Mouse (Mus musculus) induced T-regulatory cell, adult 2 months (primary cell): ENCODE data around the gene Arhgef3.

Experiments
- DNase-seq: peaks from one replicate; pipeline ENCODE4 v3.0.0-alpha.2; 2012; ENCODE audit warnings: low read depth

Gene Arhgef3

GRCm38 (mm10) chr14:27347224-27347623 lies 232.5 kb downstream of the Arhgef3 start:
- DNase-seq = no peak

DNA sequence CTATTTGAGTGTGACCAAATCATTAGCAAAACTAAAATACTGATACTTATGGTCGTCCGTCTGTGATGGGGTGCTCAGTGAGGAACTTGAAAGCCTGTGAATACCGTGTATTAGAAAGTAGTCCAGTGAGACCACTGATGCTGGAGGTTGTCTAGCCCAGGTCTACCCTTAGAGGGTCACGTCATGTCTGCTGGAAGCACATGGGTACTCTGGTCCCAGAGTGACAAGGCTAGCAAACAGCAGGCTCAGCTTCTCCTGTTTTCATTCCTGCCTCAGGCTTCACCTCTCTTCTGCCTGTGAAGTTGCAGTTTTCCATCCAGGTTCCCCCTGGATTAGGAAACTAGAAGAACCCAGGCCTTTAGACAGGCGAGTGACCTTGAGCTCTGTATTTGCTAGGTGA lies 233.0 kb downstream of the Arhgef3 start:
- no peak for DNase-seq

DNA sequence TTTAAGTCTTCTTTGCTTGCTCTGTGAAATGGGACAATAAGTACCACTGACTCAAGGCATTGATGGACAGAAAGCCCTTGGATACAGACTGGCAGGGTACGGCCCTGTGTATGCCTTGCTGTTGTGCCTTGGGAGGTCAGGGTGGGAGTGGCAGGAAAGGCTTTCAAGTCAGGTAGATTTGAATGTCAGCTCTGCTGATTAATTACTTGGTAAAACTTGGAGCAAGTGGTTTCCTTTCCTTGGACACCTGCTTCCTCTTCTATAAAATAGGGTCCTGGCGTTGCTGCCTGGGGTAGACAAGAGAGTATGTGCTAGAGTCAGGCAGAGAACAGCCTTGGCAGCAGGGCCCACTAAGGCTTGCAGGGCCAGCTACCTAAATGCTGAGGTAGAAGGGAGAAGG lies 233.4 kb downstream of the Arhgef3 start:
- DNase-seq = no peak

DNA sequence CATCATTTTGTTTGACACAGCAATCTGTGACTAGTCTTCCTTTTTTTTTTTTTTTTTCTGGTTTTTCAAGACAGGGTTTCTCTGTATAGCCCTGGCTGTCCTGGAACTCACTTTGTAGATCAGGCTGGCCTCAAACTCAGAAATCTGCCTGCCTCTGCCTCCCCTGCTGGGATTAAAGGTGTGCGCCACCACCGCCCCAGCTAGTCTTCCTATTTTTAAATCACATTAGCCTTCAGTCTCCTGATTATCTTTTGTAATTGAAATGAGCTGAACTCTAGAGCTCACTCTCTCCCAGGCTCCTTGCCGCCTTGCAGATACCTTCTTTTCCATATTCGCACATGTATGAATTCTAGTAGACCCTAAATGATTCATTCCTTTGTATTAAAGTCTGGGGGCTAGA lies 234.0 kb downstream of the Arhgef3 start:
- DNase-seq = no peak

DNA sequence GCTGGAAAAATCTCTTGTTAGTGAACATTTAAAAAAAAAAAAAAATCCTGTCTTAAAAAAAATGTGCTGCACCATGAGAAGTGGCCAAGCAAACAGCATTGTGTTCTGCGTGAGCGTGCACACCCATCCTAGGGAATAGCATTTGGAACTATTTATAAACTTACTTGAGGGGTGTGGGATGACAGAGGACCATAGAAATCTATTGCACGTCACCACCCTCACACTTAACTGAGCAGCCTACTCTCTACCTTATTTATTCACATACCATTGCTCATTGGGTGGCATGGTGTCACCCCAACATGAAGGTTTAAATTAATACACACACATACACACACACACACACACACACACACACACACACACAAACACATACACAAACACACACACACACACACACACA lies 234.4 kb downstream of the Arhgef3 start:
- no peak for DNase-seq

DNA sequence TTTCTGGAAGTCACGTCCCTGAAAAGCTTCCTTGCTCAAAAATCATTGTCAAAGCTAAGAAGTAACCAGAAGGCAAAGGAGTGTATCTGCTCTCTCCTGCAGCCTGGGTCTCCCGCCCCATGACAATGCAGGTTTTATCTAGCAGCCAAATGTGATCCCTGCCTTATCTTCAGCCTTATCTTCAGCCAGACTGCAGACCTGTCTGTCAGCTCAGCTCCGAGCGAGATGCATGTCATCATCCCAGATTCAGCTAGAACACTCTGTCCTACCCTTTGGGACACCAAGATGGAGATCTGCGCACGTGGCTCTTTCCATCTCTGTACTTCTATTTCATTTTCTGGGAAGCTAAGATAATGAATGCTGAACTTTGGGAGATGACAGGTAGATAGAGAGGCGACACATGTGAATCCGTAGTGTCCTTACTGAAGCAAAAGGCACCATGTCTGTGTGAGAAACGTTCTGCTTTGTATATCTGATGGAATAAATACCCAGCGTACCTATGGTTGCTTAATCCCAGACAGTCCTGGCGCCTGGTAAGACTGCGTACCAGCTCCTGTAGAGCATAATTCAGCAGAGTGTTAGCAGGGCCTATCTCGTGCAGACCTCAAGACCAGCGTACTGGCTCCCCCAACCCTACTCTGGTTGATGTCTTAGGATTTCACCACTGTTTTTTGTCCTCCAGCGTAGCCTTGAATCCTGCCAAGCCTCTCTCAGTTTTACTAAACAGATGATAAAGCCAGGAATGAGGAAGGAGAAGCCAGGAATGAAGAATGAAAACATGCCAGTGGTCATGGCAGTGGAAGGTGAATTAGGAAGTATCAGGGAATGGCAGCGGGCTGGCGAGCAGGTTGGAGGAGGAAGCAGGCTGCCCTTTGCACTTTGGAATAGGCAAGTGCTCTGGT lies 235.4 kb downstream of the Arhgef3 start:
- DNase-seq = no peak

GRCm38 (mm10) chr14:27351051-27351475 lies 236.4 kb downstream of the Arhgef3 start:
- DNase-seq = no peak

GRCm38 (mm10) chr14:27351476-27352079 lies 236.9 kb downstream of the Arhgef3 start:
- peak; percentile 80 for DNase-seq

GRCm38 (mm10) chr14:27352470-27352869 lies 237.8 kb downstream of the Arhgef3 start:
- no peak for DNase-seq

DNA sequence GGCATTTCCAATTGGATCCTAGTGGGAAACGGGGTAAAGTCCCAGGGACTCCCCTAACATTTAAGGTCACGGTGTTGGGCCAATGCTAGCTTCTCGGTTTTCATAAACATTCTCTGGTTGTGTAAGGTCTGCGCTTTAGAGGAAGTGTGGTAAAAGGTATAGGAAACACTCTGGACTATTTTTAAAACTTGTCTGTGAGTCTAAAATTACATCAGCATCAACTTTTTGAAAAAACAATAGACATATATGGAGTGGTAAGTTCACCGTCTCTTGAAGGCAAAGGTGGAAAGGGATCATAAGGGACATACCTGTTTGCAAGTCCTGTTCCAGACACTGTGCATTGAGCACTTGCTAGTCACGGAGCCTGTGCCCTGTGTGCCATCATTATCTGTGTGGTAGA lies 240.5 kb downstream of the Arhgef3 start:
- DNase-seq = peak; percentile 82

GRCm38 (mm10) chr14:27355937-27356336 lies 241.2 kb downstream of the Arhgef3 start:
- DNase-seq = peak; percentile 58

GRCm38 (mm10) chr14:27357139-27357538 lies 242.4 kb downstream of the Arhgef3 start:
- peak; percentile 59 for DNase-seq

- DNase-seq = no peak
Observed at GRCm38 (mm10) chr14:27358202-27358601, 243.5 kb downstream of the Arhgef3 start.

GRCm38 (mm10) chr14:27360849-27361248 lies 246.2 kb downstream of the Arhgef3 start:
- no peak for DNase-seq

GRCm38 (mm10) chr14:27361514-27361913 lies 246.8 kb downstream of the Arhgef3 start:
- no peak for DNase-seq

GRCm38 (mm10) chr14:27364668-27365257 lies 250.1 kb downstream of the Arhgef3 start:
- DNase-seq = no peak

DNA sequence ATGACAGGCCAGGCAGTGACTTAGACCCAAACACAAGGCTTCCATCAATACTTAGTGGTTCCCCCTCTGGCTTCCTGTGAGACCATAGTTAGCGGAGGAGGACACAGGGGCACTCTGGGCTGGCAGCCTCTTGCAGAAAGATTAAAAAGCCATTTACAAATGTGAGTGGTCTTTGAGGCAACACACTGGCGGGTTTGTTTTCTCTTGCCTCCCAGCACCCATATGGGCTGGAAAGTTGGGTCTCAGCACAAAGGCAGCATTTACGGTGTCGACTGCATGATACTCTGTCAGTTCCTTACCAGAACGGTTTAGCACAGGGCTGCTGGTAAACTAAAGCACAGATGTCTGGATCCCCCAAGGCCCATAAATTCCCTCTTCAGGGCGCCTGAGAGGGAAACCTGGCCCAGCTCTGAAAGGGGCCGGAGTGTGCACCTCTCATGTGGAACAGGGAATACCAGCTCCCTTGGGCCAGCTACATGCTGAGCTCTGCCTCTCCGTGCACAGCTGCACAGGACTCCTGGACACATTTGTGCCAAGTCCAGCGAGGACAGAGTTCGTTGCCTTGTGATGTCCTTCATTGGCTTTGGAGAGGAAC lies 252.5 kb downstream of the Arhgef3 start:
- DNase-seq = no peak

- DNase-seq = no peak
Observed at GRCm38 (mm10) chr14:27368619-27369018, 253.9 kb downstream of the Arhgef3 start.

- DNase-seq = no peak
Observed at GRCm38 (mm10) chr14:27369503-27369902, 254.8 kb downstream of the Arhgef3 start.

DNA sequence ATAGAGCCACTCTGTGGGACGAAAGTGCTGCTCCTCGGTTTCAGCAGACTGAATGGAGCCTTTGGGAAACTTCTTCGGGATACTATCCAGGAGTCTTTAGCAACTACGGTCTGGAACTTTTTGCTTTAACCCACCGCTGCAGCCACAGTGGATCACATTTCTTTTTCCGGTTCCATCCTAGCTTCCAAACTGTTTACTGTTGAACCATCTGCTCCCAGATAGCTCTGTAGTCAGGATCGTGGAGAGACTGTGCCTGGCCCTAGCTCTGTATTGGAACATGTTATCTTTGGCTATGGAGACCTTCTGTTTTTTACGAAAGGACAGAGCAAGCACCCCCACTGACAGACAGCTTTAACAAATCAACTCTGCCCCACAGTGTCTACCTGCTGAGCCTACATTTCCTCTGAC lies 257.0 kb downstream of the Arhgef3 start:
- no peak for DNase-seq

DNA sequence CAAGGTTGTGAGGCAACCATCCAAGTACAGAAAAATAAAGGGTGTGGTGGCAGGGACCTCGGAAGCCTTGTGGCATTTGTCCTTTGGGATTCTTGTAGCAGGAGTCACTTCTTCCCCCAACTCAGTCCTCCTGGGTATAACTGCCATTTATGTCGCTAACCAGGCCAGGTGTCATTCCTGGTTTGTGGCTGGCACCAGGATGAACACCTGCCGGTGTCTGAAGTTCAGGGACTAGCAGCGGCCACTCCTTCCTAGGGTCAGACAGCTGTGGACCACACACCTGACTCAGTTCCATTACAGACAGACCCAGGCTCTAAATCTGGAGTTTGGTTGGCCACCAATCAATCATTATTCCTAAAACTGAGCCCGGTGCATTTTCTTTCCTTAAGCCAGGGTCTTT lies 258.8 kb downstream of the Arhgef3 start:
- DNase-seq = no peak

DNA sequence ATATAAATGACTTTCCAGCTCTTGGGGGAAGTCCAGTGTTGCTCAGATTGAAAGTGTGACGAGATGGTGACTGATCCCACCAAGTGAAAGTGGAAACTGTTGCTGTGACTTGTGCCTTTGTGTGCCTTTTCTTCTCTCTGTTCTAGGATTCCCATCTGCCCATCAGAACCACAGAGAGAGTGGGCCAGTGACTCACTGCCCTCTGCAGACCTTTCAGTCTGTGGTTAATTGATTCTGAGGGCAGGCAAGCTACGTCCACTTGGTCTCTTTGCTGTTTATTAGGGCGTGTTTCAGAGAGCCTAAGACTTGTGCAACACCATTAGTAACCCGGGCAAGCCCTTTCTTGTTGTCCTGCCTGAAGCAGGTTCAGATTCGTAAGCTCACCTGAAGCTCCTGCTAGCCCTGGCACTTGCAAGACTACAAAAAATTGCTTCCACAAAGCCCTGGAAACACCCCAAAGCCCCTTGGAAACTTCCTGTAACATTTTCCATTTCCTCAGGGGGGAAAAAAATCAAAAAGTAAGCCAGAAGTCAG lies 261.5 kb downstream of the Arhgef3 start:
- DNase-seq = peak; percentile 91
